In the genomic region with DNA sequence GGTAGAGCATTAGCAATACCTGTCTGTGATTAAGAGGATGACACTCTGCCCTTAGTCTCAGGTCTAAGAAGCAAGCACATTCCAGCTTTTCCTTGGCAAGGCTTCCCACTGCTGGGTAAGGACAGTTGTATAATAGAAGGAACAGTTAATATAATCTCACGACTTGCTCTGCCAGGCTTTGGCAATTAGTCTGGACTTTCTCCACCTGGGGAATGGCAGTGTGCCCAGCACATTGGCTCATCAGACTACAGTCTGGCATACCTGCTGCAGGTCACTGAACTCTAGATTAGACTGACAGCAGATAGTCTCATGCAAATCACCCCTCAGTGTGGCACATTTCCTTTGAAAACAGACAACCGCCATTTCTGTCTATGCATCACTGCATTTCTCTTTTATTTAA, we compare ENCODE assay signal across 17 mouse cellular contexts. TPM values are rescaled to one million over a fixed set of nuclear protein-coding genes. Genes with fewer than 3 reads are reported as not detected.
DNase-seq lines count a peak whose midpoint lies in the region; ATAC-seq lines count a peak whose summit lies in the region.
"Had no signal": no experiment of that assay in that cellular context is flagged by ENCODE, and none has a peak within 500 bp of the region (broad histone marks: within the 10 kb centered on the region; RNA-seq: fewer than 3 reads in every experiment).

No protein-coding gene starts in this region.

- H3K4me1 ChIP-seq in heart, embryonic 12.5 days (replicated peaks), result no peaks in the 10 kb centered on the region
- no peaks in the 10 kb centered on the region for H3K4me1 ChIP-seq in hindbrain, embryonic 16.5 days (ENCODE audit: control insufficient read depth, insufficient read depth, low read depth, low read length)
- H3K4me1 ChIP-seq: embryonic facial prominence, embryonic 15.5 days; forebrain, embryonic 15.5 days; midbrain, embryonic 10.5 days; neural tube, embryonic 15.5 days had no signal

- H3K27ac ChIP-seq in heart, embryonic 12.5 days (ENCODE audit: poor library complexity, severe bottlenecking), result no peak overlapping the region
- no peak overlapping the region for H3K27ac ChIP-seq in hindbrain, embryonic 16.5 days (ENCODE audit: low read depth, low read length)
- H3K27ac ChIP-seq: embryonic facial prominence, embryonic 15.5 days; forebrain, embryonic 15.5 days; gastrocnemius, adult 2 months; midbrain, embryonic 10.5 days; neural tube, embryonic 15.5 days had no signal

- no peaks in the 10 kb centered on the region for H3K9me3 ChIP-seq in heart, embryonic 12.5 days (replicated peaks)
- H3K9me3 ChIP-seq in hindbrain, embryonic 16.5 days (ENCODE audit: control insufficient read depth, low read length), result no peaks in the 10 kb centered on the region
- H3K9me3 ChIP-seq: embryonic facial prominence, embryonic 15.5 days; forebrain, embryonic 15.5 days; midbrain, embryonic 10.5 days; neural tube, embryonic 15.5 days had no signal

- H3K9ac ChIP-seq in heart, embryonic 12.5 days, result no peak overlapping the region
- H3K9ac ChIP-seq in hindbrain, embryonic 16.5 days (ENCODE audit: low read depth, low read length), result no peak overlapping the region
- H3K9ac ChIP-seq: embryonic facial prominence, embryonic 15.5 days; forebrain, embryonic 15.5 days; neural tube, embryonic 15.5 days had no signal

- H3K27me3 ChIP-seq in heart, embryonic 12.5 days (replicated peaks), result no peaks in the 10 kb centered on the region
- no peaks in the 10 kb centered on the region for H3K27me3 ChIP-seq in hindbrain, embryonic 16.5 days (replicated peaks; ENCODE audit: control insufficient read depth, insufficient read depth, low read length)
- H3K27me3 ChIP-seq: embryonic facial prominence, embryonic 15.5 days; forebrain, embryonic 15.5 days; neural tube, embryonic 15.5 days had no signal

- no peak for ATAC-seq in heart, embryonic 12.5 days (ENCODE audit: insufficient number of reproducible peaks, low FRiP score)
- no peak for ATAC-seq in hindbrain, embryonic 16.5 days
- ATAC-seq: forebrain, embryonic 15.5 days had no signal

- no peak overlapping the region for H3K4me2 ChIP-seq in heart, embryonic 12.5 days
- no peak overlapping the region for H3K4me2 ChIP-seq in hindbrain, embryonic 16.5 days (ENCODE audit: low read length)
- H3K4me2 ChIP-seq: embryonic facial prominence, embryonic 15.5 days; forebrain, embryonic 15.5 days; neural tube, embryonic 15.5 days had no signal

- 89% methylated on average over 2 of the region's 2 CpGs for WGBS in heart, embryonic 12.5 days
- WGBS in hindbrain, embryonic 16.5 days, result 79% methylated on average over 2 of the region's 2 CpGs

- no peak overlapping the region for H3K4me3 ChIP-seq in heart, embryonic 12.5 days
- no peak overlapping the region for H3K4me3 ChIP-seq in hindbrain, embryonic 16.5 days (ENCODE audit: low read length)
- H3K4me3 ChIP-seq: embryonic facial prominence, embryonic 15.5 days; forebrain, embryonic 15.5 days; gastrocnemius, adult 2 months; midbrain, embryonic 10.5 days; neural tube, embryonic 15.5 days had no signal

- DNase-seq in heart, adult 11 months, result peak; percentile 62
- peak; percentile 24 for DNase-seq in brain, adult 2 months (ENCODE audit: low read depth, low spot score)
- DNase-seq in cerebellum, adult 9-10 months, result peak; percentile 42
- DNase-seq in kidney, adult 9 months, result peak; percentile 97
- DNase-seq in c-Kit-positive CD71-positive TER-119-positive erythroid progenitor cells, embryonic 14.5 days (ENCODE audit: low spot score), result no peak
- no peak for DNase-seq in MN1 (ENCODE audit: low spot score)
- DNase-seq: gastrocnemius, adult 2 months; lung, adult 18-20 months; lung, postnatal 36 days; retina, postnatal 1 day had no signal

- H3K36me3 ChIP-seq in heart, embryonic 12.5 days, result no peaks in the 10 kb centered on the region
- H3K36me3 ChIP-seq in hindbrain, embryonic 16.5 days (ENCODE audit: control insufficient read depth, insufficient read depth, low read length), result no peaks in the 10 kb centered on the region
- H3K36me3 ChIP-seq: embryonic facial prominence, embryonic 15.5 days; forebrain, embryonic 15.5 days; midbrain, embryonic 10.5 days; neural tube, embryonic 15.5 days had no signal

RNA-seq across cellular contexts. Expression of gene Vwc2l, which starts 33.0 kb away (rescaled TPM):
- polyA plus RNA-seq in heart, embryonic 12.5 days (2016; fragmentation: Nextera tagmentation; extraction: Ambion mirVana), result not detected in 2 replicates
- polyA plus RNA-seq in hindbrain, embryonic 16.5 days (2015; fragmentation: Nextera tagmentation; extraction: Ambion mirVana), result 10.7 and 10.9 TPM in 2 replicates
- polyA plus RNA-seq: limb, embryonic 14.5 days had no signal

Comparison
In these comparisons a context has a peak if more than half of its experiments do, and no peak if none do; other contexts are left out.
1. DNase-seq: peak in heart, adult 11 months (single experiment), brain, adult 2 months (single experiment), cerebellum, adult 9-10 months (single experiment) and kidney, adult 9 months (single experiment); none in c-Kit-positive CD71-positive TER-119-positive erythroid progenitor cells, embryonic 14.5 days (single experiment) and MN1 (single experiment).
2. RNA of gene Vwc2l, which starts 33.0 kb away (polyA plus RNA-seq): 10.7 to 10.9 TPM in hindbrain, embryonic 16.5 days; not detected in heart, embryonic 12.5 days; every median in the first group is over 10 times any median in the second.